Mouse (Mus musculus): ENCODE measurements around the gene Hilpda.

- TF ChIP-seq CTCF (IDR thresholded peaks at IDR 0.05; ENCODE audit: low read depth) (no peak), EP300 (IDR thresholded peaks at IDR 0.05; ENCODE audit: low read depth) (no peak)
Measured at GRCm38 (mm10) chr6:29230386-29230785, 41.9 kb upstream of the Hilpda start.
